Mouse (Mus musculus) limb, embryonic 11.5 days (tissue): Measurements from ENCODE around the gene P2ry14. TPM values are rescaled to one million over a fixed set of nuclear protein-coding genes. Genes with fewer than 3 reads are reported as not detected.
"Not testable (repeated sequence)": the region's sequence is repeated elsewhere in the genome, so short reads cannot be mapped to it uniquely, and the experiment has no call there.

ENCODE experiments used
- ATAC-seq: fragments of 200-750 bp; cut with Nextera tagmentation; 2 replicates; pipeline ENCODE4 v1.8.0; 2017; ENCODE audit warnings: low read depth; ENCODE audit not compliant: insufficient number of reproducible peaks, low FRiP score, low TSS enrichment
- DNase-seq: peaks from one replicate; pipeline ENCODE4 v3.0.0-alpha.2; 2015; ENCODE audit warnings: low spot score
- H3K27ac ChIP-seq: fragments of 300-500 bp; sonication (generic); replicated peaks from 2 replicates; pipeline ENCODE4 v1.5.1; 2014; ENCODE audit warnings: low read depth, mild to moderate bottlenecking, low read length
- H3K27me3 ChIP-seq: fragments of 300-500 bp; sonication (generic); 2 replicates; pipeline ENCODE4 v1.6.1; 2014; ENCODE audit warnings: mild to moderate bottlenecking, low read length, mixed read lengths; ENCODE audit not compliant: control insufficient read depth, insufficient read depth
- H3K36me3 ChIP-seq: fragments of 300-500 bp; sonication (generic); 2 replicates; pipeline ENCODE4 v1.6.1; 2014; ENCODE audit warnings: mild to moderate bottlenecking, low read length, moderate library complexity, mixed read lengths; ENCODE audit not compliant: control insufficient read depth, insufficient read depth
- H3K4me1 ChIP-seq: fragments of 300-500 bp; sonication (generic); 2 replicates; pipeline ENCODE4 v1.6.1; 2014; ENCODE audit warnings: low read length, mixed read lengths; ENCODE audit not compliant: control insufficient read depth, insufficient read depth
- H3K4me2 ChIP-seq: fragments of 300-500 bp; sonication (generic); 2 replicates; pipeline ENCODE4 v1.6.1; 2014; ENCODE audit warnings: low read depth, mild to moderate bottlenecking, moderate library complexity; ENCODE audit not compliant: severe bottlenecking
- H3K4me3 ChIP-seq: fragments of 300-500 bp; sonication (generic); 2 replicates; pipeline ENCODE4 v1.5.1; 2014; ENCODE audit warnings: low read depth, low read length
- H3K9ac ChIP-seq: fragments of 300-500 bp; sonication (generic); 2 replicates; pipeline ENCODE4 v1.6.1; 2014; ENCODE audit warnings: mild to moderate bottlenecking, low read length
- H3K9me3 ChIP-seq: fragments of 300-500 bp; sonication (generic); 2 replicates; pipeline ENCODE4 v1.6.1; 2016; ENCODE audit warnings: low read length; ENCODE audit not compliant: control insufficient read depth
- WGBS: fragments of 180-500 bp; shearing (Covaris S2); extraction: QIAGEN DNeasy Blood & Tissue Kit; methylation state at CpG from one replicate; pipeline ENCODE4 v1.1.7; 2014; 5-methylcytosine and 5-hydroxymethylcytosine counted together
- polyA plus RNA-seq: library from polyadenylated mRNA; unstranded; fragments of >200 nt; fragmentation: Nextera tagmentation; extraction: Ambion mirVana; gene quantifications from 2 replicates; pipeline ENCODE4 v1.2.1, GENCODE M21; 2014

P2ry14 gene
- polyA plus RNA-seq, 1 experiment from 2014 or later = 1.1 TPM

DNA sequence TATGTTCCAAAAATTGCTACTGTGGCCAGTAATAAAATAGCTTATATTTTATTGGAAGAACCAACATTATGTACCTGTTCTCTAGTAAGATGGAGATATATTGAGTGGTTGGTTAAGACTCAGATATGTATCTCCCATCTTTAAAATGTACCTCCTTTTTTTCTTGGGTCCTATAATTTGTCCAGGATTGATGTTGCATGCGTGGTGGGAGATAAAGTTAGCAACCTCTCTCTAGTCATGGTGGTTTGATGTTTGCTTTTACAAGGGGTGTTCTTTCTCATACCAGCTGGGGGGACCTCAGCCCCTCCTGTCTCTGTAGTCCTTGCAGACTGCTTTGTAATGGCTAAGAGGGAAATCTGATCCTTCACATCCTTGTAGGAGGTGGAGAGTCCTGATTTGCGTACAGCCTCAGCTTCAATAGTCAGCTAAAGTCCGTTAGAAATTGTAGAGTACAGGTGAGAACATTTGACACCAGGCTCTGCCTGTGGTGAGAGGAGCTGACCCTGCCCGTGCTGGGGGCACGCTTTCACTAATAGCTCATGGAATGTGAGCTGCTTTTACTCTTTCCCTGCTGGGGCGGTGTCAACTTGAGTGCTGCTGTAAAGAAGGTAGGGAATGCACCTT lies 73.0 kb downstream of the P2ry14 start:
- no peak overlapping the region for H3K9ac ChIP-seq
- H3K4me2 ChIP-seq = peak overlapping the region; percentile 30; the same call in 1 of the 2 replicates
- no peak overlapping the region for H3K4me3 ChIP-seq
- peaks cover 14% of the 10 kb centered on the region for H3K4me1 ChIP-seq
- no peaks in the 10 kb centered on the region for H3K36me3 ChIP-seq
- no peak overlapping the region for H3K27ac ChIP-seq
- WGBS = 6% methylated on average over 6 of the region's 6 CpGs
- DNase-seq (peak; percentile 25), ATAC-seq (peak; percentile 40; the same call in 1 of the 2 replicates)
- no peaks in the 10 kb centered on the region for H3K27me3 ChIP-seq
- H3K9me3 ChIP-seq = no peaks in the 10 kb centered on the region

DNA sequence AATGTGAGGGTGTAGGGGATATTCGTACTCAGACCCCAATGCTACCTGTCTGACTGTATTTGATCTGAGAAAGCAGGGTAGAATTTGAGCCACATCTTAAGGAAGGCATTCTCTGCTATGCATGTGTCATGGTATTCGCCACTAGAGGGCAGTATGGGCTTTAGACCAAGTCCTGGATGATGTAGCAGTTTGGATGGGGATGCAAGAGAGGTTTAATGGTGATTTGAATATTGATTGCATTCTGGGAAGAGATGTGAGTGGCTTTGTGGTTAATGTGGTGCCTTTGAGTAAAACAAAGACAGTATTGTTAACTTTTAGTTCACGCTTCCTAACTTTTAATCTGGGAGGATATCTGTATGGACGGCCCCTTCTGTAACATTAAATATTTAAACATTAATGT lies 74.1 kb downstream of the P2ry14 start:
- H3K9me3 ChIP-seq = no peaks in the 10 kb centered on the region
- no peak overlapping the region for H3K4me2 ChIP-seq
- ATAC-seq = no peak
- no peak overlapping the region for H3K27ac ChIP-seq
- no peak overlapping the region for H3K4me3 ChIP-seq
- peak; percentile 69 for DNase-seq
- no peaks in the 10 kb centered on the region for H3K27me3 ChIP-seq
- no peaks in the 10 kb centered on the region for H3K36me3 ChIP-seq
- 46% methylated on average over 4 of the region's 4 CpGs for WGBS
- no peak overlapping the region for H3K9ac ChIP-seq
- H3K4me1 ChIP-seq = peaks cover 14% of the 10 kb centered on the region

GRCm38 (mm10) chr3:59078585-59078984 lies 74.8 kb downstream of the P2ry14 start:
- 82% methylated on average over 11 of the region's 11 CpGs for WGBS
- Histone ChIP-seq H3K27me3 (no peaks in the 10 kb centered on the region), H3K4me3 (no peak overlapping the region), H3K9me3 (no peaks in the 10 kb centered on the region), H3K4me2 (no peak overlapping the region), H3K36me3 (no peaks in the 10 kb centered on the region), H3K4me1 (peaks cover 14% of the 10 kb centered on the region), H3K9ac (no peak overlapping the region), H3K27ac (no peak overlapping the region)
- DNase-seq = no peak
- no peak for ATAC-seq

DNA sequence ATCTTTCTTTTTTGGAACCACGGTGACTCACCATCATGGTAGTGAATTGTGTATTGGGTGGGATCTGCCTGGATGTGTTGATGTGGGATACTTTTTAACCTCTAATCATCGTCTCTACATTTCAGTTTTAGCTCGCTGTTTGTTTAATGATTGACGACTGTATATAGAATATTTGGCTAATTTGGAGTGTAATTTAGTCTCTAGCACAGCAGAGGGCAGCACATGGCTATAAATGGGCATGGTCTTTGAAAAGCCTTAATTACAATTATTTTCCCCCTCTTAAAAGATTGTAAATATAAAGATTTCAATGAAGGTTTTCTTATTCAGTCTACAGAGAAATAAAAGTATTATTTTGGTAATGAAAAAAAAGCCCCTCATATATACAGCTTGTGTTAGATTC lies 76.1 kb downstream of the P2ry14 start:
- Histone ChIP-seq H3K27me3 (no peaks in the 10 kb centered on the region), H3K9me3 (no peaks in the 10 kb centered on the region), H3K9ac (no peak overlapping the region), H3K4me3 (no peak overlapping the region), H3K36me3 (no peaks in the 10 kb centered on the region), H3K4me2 (no peak overlapping the region), H3K4me1 (peaks cover 14% of the 10 kb centered on the region), H3K27ac (no peak overlapping the region)
- DNase-seq = no peak
- ATAC-seq = no peak
- 57% methylated on average over 4 of the region's 4 CpGs for WGBS

DNA sequence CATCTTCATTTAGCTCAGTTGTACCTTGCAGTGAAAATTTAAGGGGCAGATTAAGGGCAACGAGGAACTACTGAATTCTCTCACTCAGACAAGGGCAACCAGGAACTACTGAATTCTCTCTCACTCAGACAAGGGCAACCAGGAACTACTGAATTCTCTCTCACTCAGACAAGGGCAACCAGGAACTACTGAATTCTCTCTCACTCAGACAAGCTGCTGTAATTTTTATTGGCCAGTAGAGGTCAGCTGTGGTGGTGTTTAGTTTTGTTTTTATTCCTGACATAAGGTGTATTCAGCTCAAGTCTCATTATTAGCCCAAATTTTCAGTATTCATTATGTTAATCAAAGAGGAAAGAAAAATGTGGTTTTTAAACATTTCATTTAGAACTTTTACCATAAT lies 84.3 kb downstream of the P2ry14 start:
- H3K9me3 ChIP-seq, H3K27me3 ChIP-seq, H3K9ac ChIP-seq, H3K27ac ChIP-seq, H3K4me2 ChIP-seq, H3K36me3 ChIP-seq, H3K4me3 ChIP-seq, ATAC-seq, DNase-seq, H3K4me1 ChIP-seq: not testable (repeated sequence)
- 76% methylated on average over 1 of the region's 1 CpGs for WGBS

DNA sequence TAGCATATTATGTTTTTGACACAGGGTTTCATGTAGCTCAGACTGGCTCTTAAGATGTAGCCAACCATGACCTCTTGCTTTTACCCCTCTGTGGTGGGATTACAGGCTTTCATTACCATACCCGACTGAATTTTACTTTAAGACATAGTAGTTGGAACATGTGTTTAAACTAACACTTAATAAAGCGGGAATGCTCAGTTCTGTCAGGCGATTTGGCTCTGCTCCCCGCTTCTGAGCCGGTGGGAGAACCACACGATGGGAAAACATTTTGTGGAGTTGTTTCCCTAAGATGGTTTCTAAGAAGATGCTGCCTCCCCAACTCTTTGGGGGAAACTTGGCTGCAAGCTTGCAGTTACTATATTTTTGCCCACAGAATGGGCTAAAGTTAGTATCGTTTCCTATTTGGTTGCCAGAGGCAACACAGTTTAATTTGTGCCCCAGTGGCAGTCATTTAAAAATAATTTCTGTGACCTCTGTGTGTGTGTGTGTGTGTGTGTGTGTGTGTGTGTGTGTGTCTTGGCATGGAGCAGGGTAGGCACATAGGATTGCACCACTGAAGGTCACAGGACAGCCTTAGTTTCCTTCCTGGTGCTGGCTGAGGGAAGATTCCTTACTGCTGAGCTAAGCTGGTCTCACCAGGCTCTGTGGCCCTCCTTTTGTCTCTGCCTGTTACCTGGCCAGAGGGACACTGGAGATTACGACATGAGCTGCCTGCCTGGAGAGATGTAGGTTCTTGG lies 86.7 kb downstream of the P2ry14 start:
- Histone ChIP-seq H3K9me3 (no peaks in the 10 kb centered on the region), H3K4me2 (no peak overlapping the region), H3K9ac (no peak overlapping the region), H3K27ac (no peak overlapping the region), H3K36me3 (no peaks in the 10 kb centered on the region), H3K4me1 (no peaks in the 10 kb centered on the region), H3K27me3 (no peaks in the 10 kb centered on the region), H3K4me3 (no peak overlapping the region)
- ATAC-seq = no peak
- DNase-seq = no peak
- WGBS = 76% methylated on average over 8 of the region's 8 CpGs

GRCm38 (mm10) chr3:59065937-59066336 lies 87.5 kb downstream of the P2ry14 start:
- no peaks in the 10 kb centered on the region for H3K36me3 ChIP-seq
- no peaks in the 10 kb centered on the region for H3K4me1 ChIP-seq
- no peaks in the 10 kb centered on the region for H3K27me3 ChIP-seq
- no peak overlapping the region for H3K27ac ChIP-seq
- no peak for ATAC-seq
- DNase-seq = no peak
- 87% methylated on average over 3 of the region's 3 CpGs for WGBS
- H3K4me2 ChIP-seq = no peak overlapping the region
- H3K9me3 ChIP-seq = no peaks in the 10 kb centered on the region
- H3K9ac ChIP-seq = no peak overlapping the region
- H3K4me3 ChIP-seq = no peak overlapping the region
